Mouse (Mus musculus) heart, adult 8-10 months (tissue): Measurements from ENCODE around the gene Tbc1d22a. TPM values are rescaled to one million over a fixed set of nuclear protein-coding genes. Genes with fewer than 3 reads are reported as not detected.

Source experiments
- DNase-seq: peaks from one replicate; pipeline ENCODE4 v3.0.0; 2022; ENCODE audit warnings: low spot score
- total RNA-seq, 4 experiments: library from RNA; stranded (reverse); gene quantifications; 2 replicates each; pipeline ENCODE4 v1.2.4; 2022

Gene Tbc1d22a
- total RNA-seq, 4 experiments from 2014 or later: 24.9 to 30.8 (median 27.7) TPM

GRCm38 (mm10) chr15:86234517-86235441 is 20.5 kb downstream of the Tbc1d22a start:
- peak; percentile 55 for DNase-seq

- no peak for DNase-seq
Observed at GRCm38 (mm10) chr15:86236252-86236651, 22.0 kb downstream of the Tbc1d22a start.

GRCm38 (mm10) chr15:86238076-86238475 is 23.8 kb downstream of the Tbc1d22a start:
- DNase-seq: no peak

GRCm38 (mm10) chr15:86239068-86239467 is 24.8 kb downstream of the Tbc1d22a start:
- no peak for DNase-seq

- DNase-seq: peak; percentile 69
Observed at GRCm38 (mm10) chr15:86239801-86240200, 25.5 kb downstream of the Tbc1d22a start.

GRCm38 (mm10) chr15:86243708-86244107 is 29.4 kb downstream of the Tbc1d22a start:
- peak; percentile 57 for DNase-seq

GRCm38 (mm10) chr15:86244380-86244779 is 30.1 kb downstream of the Tbc1d22a start:
- DNase-seq: no peak

GRCm38 (mm10) chr15:86250269-86250668 is 36.0 kb downstream of the Tbc1d22a start:
- no peak for DNase-seq

- DNase-seq: no peak
Observed at GRCm38 (mm10) chr15:86252130-86252529, 37.9 kb downstream of the Tbc1d22a start.

GRCm38 (mm10) chr15:86252684-86253083 is 38.4 kb downstream of the Tbc1d22a start:
- no peak for DNase-seq

GRCm38 (mm10) chr15:86253411-86253810 is 39.2 kb downstream of the Tbc1d22a start:
- no peak for DNase-seq

GRCm38 (mm10) chr15:86256201-86256600 is 41.9 kb downstream of the Tbc1d22a start:
- no peak for DNase-seq

- DNase-seq: no peak
Observed at GRCm38 (mm10) chr15:86256728-86257179, 42.5 kb downstream of the Tbc1d22a start.

- DNase-seq: no peak
Observed at GRCm38 (mm10) chr15:86257916-86258685, 43.8 kb downstream of the Tbc1d22a start.

GRCm38 (mm10) chr15:86259233-86259632 is 45.0 kb downstream of the Tbc1d22a start:
- no peak for DNase-seq

GRCm38 (mm10) chr15:86260111-86260510 is 45.9 kb downstream of the Tbc1d22a start:
- no peak for DNase-seq

GRCm38 (mm10) chr15:86264389-86264788 is 50.1 kb downstream of the Tbc1d22a start:
- DNase-seq: no peak

GRCm38 (mm10) chr15:86264803-86265202 is 50.5 kb downstream of the Tbc1d22a start:
- DNase-seq: no peak

GRCm38 (mm10) chr15:86266975-86267374 is 52.7 kb downstream of the Tbc1d22a start:
- no peak for DNase-seq

GRCm38 (mm10) chr15:86268526-86268925 is 54.3 kb downstream of the Tbc1d22a start:
- DNase-seq: no peak

GRCm38 (mm10) chr15:86275754-86276153 is 61.5 kb downstream of the Tbc1d22a start:
- DNase-seq: no peak

GRCm38 (mm10) chr15:86276538-86277264 is 62.4 kb downstream of the Tbc1d22a start:
- no peak for DNase-seq
